Mouse (Mus musculus) myocyte (in vitro differentiated cells): ENCODE data around the gene Ttc41. TPM values are rescaled to one million over a fixed set of nuclear protein-coding genes. Genes with fewer than 3 reads are reported as not detected.

Experiments used
- H3K27me3 ChIP-seq: one replicate; pipeline ENCODE4 v1.6.1; 2011; ENCODE audit not compliant: control insufficient read depth, insufficient read depth, insufficient read length
- H3K36me3 ChIP-seq: one replicate; pipeline ENCODE4 v1.6.1; 2011; ENCODE audit not compliant: control insufficient read depth, insufficient read depth
- H3K4me2 ChIP-seq: one replicate; pipeline ENCODE4 v1.6.1; 2011; ENCODE audit warnings: low read depth, control low read depth
- H3K4me3 ChIP-seq: one replicate; pipeline ENCODE4 v1.5.1; 2011; ENCODE audit warnings: mild to moderate bottlenecking, control low read depth, moderate library complexity
- H3K79me2 ChIP-seq: one replicate; pipeline ENCODE4 v1.6.1; 2011; ENCODE audit not compliant: control insufficient read depth, insufficient read depth
- H3ac ChIP-seq: one replicate; pipeline ENCODE4 v1.6.1; 2011; ENCODE audit not compliant: control insufficient read depth, insufficient read length
- CEBPB ChIP-seq: IDR thresholded peaks from 2 replicates; pipeline ENCODE4 v1.6.1; 2011; ENCODE audit warnings: mild to moderate bottlenecking, moderate library complexity; ENCODE audit not compliant: poor library complexity, insufficient read depth, severe bottlenecking
- E2F4 ChIP-seq: IDR thresholded peaks from one replicate; pipeline ENCODE4 v1.6.1; 2011; ENCODE audit warnings: mild to moderate bottlenecking, control low read depth, moderate library complexity; ENCODE audit not compliant: insufficient read depth
- MAX ChIP-seq: IDR thresholded peaks from one replicate; pipeline ENCODE4 v1.6.1; 2011; ENCODE audit warnings: low read depth, mild to moderate bottlenecking, control low read depth
- MYOD1 ChIP-seq, 3 experiments: IDR thresholded peaks; one replicate each; pipeline ENCODE4 v1.6.1; 2011; ENCODE audit warnings: control low read depth in 2 of 3, low read depth in 2 of 3, mild to moderate bottlenecking in 2 of 3, moderate library complexity in 1 of 3; ENCODE audit not compliant: insufficient read length in 2 of 3, control insufficient read depth in 1 of 3
- MYOG ChIP-seq, 3 experiments: IDR thresholded peaks; one replicate each; pipeline ENCODE4 v1.6.1; 2011; ENCODE audit warnings: control low read depth in 2 of 3, low read depth in 2 of 3, mild to moderate bottlenecking in 2 of 3; ENCODE audit not compliant: insufficient read length in 2 of 3, control insufficient read depth in 1 of 3, insufficient read depth in 1 of 3
- POLR2A ChIP-seq: IDR thresholded peaks from one replicate; pipeline ENCODE4 v1.6.1; 2011; ENCODE audit warnings: low read depth, mild to moderate bottlenecking, control low read depth, moderate library complexity; ENCODE audit not compliant: insufficient read length
- POLR2AphosphoS2 ChIP-seq: IDR thresholded peaks from one replicate; pipeline ENCODE4 v1.6.1; 2011; ENCODE audit warnings: low read depth, control low read depth; ENCODE audit not compliant: insufficient read length
- REST ChIP-seq: IDR thresholded peaks from one replicate; pipeline ENCODE4 v1.6.1; 2011; ENCODE audit warnings: mild to moderate bottlenecking, control low read depth, moderate library complexity; ENCODE audit not compliant: insufficient read depth, insufficient read length
- SRF ChIP-seq: IDR thresholded peaks from one replicate; pipeline ENCODE4 v1.6.1; 2011; ENCODE audit warnings: low read depth; ENCODE audit not compliant: control insufficient read depth, insufficient read length
- TCF12 ChIP-seq: IDR thresholded peaks from one replicate; pipeline ENCODE4 v1.6.1; 2011; ENCODE audit warnings: mild to moderate bottlenecking, control low read depth; ENCODE audit not compliant: poor library complexity, insufficient read depth, severe bottlenecking
- TCF3 ChIP-seq: IDR thresholded peaks from one replicate; pipeline ENCODE4 v1.6.1; 2011; ENCODE audit warnings: low read depth, control low read depth; ENCODE audit not compliant: insufficient read length
- USF1 ChIP-seq: IDR thresholded peaks from one replicate; pipeline ENCODE4 v1.6.1; 2011; ENCODE audit warnings: low read depth, mild to moderate bottlenecking, control low read depth, moderate library complexity
- polyA plus RNA-seq: library from polyadenylated mRNA; unstranded; fragments of >200 nt; fragmentation: generic; extraction: Trizol; gene quantifications from one replicate; pipeline ENCODE4 v1.2.1, GENCODE M21; 2012; ENCODE audit warnings: missing spikeins

Ttc41 gene
- polyA plus RNA-seq, 1 experiment = 0.40 TPM

DNA sequence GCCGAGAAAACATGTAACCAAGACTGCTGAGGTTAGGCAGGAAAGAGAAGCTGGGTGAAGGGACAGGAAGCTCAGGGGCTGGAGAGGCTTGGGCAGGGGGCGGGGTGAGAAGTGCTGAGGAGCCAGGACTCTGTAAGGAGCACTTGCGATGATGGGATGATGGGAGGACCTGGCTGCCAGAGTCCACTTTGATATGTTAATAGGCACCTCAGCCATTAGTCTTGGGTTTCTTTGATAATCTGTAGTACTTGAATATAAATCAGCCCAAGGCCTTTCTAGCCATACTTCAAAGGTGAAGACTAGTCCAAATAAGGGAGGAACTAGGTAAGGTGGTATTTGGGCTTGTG is 56.7 kb downstream of the Ttc41 start:
- TF ChIP-seq CEBPB (no peak), POLR2AphosphoS2 (no peak), SRF (no peak), USF1 (no peak), MYOD1 (IDR thresholded peaks at IDR 0.05; ENCODE audit: control insufficient read depth in 1 of 3, insufficient read length in 2 of 3, low read depth in 2 of 3) (no peak), TCF3 (no peak), POLR2A (no peak), MAX (no peak), TCF12 (no peak), MYOG (IDR thresholded peaks at IDR 0.05; ENCODE audit: control insufficient read depth in 1 of 3, insufficient read depth in 1 of 3, insufficient read length in 2 of 3, low read depth in 2 of 3) (no peak), REST (no peak), E2F4 (no peak)
- no peaks in the 10 kb centered on the region for H3K79me2 ChIP-seq
- no peak overlapping the region for H3K4me2 ChIP-seq
- no peaks in the 10 kb centered on the region for H3K27me3 ChIP-seq
- H3K4me3 ChIP-seq = no peak overlapping the region
- H3K36me3 ChIP-seq = no peaks in the 10 kb centered on the region
- H3ac ChIP-seq = no peak overlapping the region

- Histone ChIP-seq H3ac (no peak within 1 kb of the TSS), H3K4me3 (no peak within 1 kb of the TSS), H3K79me2 (no peaks in the 10 kb centered on the region), H3K27me3 (no peaks in the 10 kb centered on the region), H3K4me2 (no peak within 1 kb of the TSS), H3K36me3 (no peaks in the 10 kb centered on the region)
- TF ChIP-seq MYOG (IDR thresholded peaks at IDR 0.05; ENCODE audit: control insufficient read depth in 1 of 3, insufficient read depth in 1 of 3, insufficient read length in 2 of 3, low read depth in 2 of 3) (no peak), TCF3 (no peak), MYOD1 (IDR thresholded peaks at IDR 0.05; ENCODE audit: control insufficient read depth in 1 of 3, insufficient read length in 2 of 3, low read depth in 2 of 3) (no peak), MAX (no peak), POLR2A (no peak), CEBPB (no peak), REST (no peak), USF1 (no peak), E2F4 (no peak), TCF12 (no peak), SRF (no peak), POLR2AphosphoS2 (no peak)
Observed at GRCm38 (mm10) chr10:86763672-86764071, 58.1 kb downstream of the Ttc41 start, which contains the start of gene Gm49358. Gm49358 (plus strand) TSS chr10:86763972.

- no peaks in the 10 kb centered on the region for H3K36me3 ChIP-seq
- TF ChIP-seq CEBPB (no peak), TCF3 (no peak), E2F4 (no peak)
- H3K4me3 ChIP-seq = no peak overlapping the region
- no peaks in the 10 kb centered on the region for H3K27me3 ChIP-seq
- no peaks in the 10 kb centered on the region for H3K79me2 ChIP-seq
- no peak overlapping the region for H3K4me2 ChIP-seq
- H3ac ChIP-seq = no peak overlapping the region
Observed at GRCm38 (mm10) chr10:86765344-86765966, 59.8 kb downstream of the Ttc41 start.

DNA sequence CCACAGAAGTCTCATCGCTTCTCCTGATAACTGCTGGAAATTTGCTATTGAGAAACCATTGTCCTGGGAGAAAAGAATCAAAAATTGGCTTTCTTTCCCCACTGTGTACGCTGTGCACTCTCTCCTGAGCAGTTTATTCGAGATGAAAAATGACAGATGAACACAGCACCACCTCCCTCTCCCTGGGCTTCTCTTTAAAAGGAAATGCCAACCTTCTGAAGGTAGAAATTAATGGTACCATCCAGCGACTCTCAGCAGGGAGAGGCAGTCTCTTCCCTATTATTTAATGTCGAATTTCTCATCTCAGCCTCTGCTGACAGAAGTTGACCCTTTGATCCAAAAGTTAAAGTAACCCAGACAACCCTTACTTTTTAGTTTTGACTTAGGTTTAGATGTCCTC is 63.6 kb downstream of the Ttc41 start:
- Histone ChIP-seq H3K4me2 (no peak overlapping the region), H3K27me3 (no peaks in the 10 kb centered on the region), H3K79me2 (no peaks in the 10 kb centered on the region), H3K4me3 (no peak overlapping the region), H3K36me3 (no peaks in the 10 kb centered on the region), H3ac (no peak overlapping the region)
- no peak for TF ChIP-seq USF1
- no peak for TF ChIP-seq POLR2A

DNA sequence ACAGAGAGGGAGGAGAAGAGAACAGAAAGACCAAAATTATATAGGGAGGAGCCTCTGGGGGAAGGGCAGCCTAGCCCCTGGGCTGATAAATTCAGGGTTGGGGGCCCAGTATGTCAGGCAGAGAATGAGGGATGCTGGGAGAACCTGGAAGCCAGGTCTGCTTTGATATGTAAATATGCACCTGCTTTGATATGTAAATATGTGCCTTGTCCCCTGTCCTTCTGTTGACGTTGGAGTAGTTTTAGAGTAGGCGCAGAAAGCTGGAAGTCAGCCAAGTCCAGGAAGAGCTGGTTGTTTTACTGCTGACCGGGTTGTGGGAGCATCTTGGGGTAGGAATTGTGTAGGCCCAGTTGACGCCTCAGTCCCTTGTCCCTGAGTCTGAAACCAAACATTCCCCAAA is 64.2 kb downstream of the Ttc41 start:
- Histone ChIP-seq H3K36me3 (no peaks in the 10 kb centered on the region), H3K27me3 (no peaks in the 10 kb centered on the region), H3ac (no peak overlapping the region), H3K4me2 (no peak overlapping the region), H3K4me3 (no peak overlapping the region), H3K79me2 (no peaks in the 10 kb centered on the region)
- TF ChIP-seq USF1 (no peak), POLR2AphosphoS2 (no peak), MYOG (IDR thresholded peaks at IDR 0.05; ENCODE audit: control insufficient read depth in 1 of 3, insufficient read depth in 1 of 3, insufficient read length in 2 of 3, low read depth in 2 of 3) (no peak), REST (no peak), E2F4 (no peak), TCF12 (no peak), TCF3 (no peak), SRF (no peak), MAX (no peak), MYOD1 (IDR thresholded peaks at IDR 0.05; ENCODE audit: control insufficient read depth in 1 of 3, insufficient read length in 2 of 3, low read depth in 2 of 3) (no peak)
